Mouse (Mus musculus): Measurements from ENCODE around the gene Acot8. TPM values are rescaled to one million over a fixed set of nuclear protein-coding genes. Genes with fewer than 3 reads are reported as not detected.

Gene Acot8
- polyA plus RNA-seq, 1 experiment from 2014 or later = 17.0 TPM

- Histone ChIP-seq H3K4me1 (peaks cover 17% of the 10 kb centered on the region), H3K27ac (no peak overlapping the region), H3K9me3 (replicated peaks) (no peaks in the 10 kb centered on the region), H3K36me3 (ENCODE audit: poor library complexity, severe bottlenecking) (peaks cover 46% of the 10 kb centered on the region), H3K4me2 (no peak overlapping the region), H3K27me3 (no peaks in the 10 kb centered on the region), H3K4me3 (no peak overlapping the region), H3K9ac (no peak overlapping the region)
- 93% methylated on average over 15 of the region's 16 CpGs for WGBS
- no peak for ATAC-seq
Observed at GRCm38 (mm10) chr2:164827146-164827850, 22.6 kb upstream of the Acot8 start.

- Histone ChIP-seq H3K27me3 (no peaks in the 10 kb centered on the region), H3K27ac (no peak overlapping the region), H3K4me3 (no peak overlapping the region), H3K4me2 (no peak overlapping the region), H3K36me3 (ENCODE audit: poor library complexity, severe bottlenecking) (peaks cover 60% of the 10 kb centered on the region), H3K9me3 (replicated peaks) (no peaks in the 10 kb centered on the region), H3K9ac (no peak overlapping the region), H3K4me1 (peaks cover 20% of the 10 kb centered on the region)
- no peak for ATAC-seq
- 95% methylated on average over 17 of the region's 17 CpGs for WGBS
Observed at GRCm38 (mm10) chr2:164825521-164825920, 20.8 kb upstream of the Acot8 start.

- H3K36me3 ChIP-seq (ENCODE audit: poor library complexity, severe bottlenecking) = peaks cover 65% of the 10 kb centered on the region
- no peak overlapping the region for H3K27ac ChIP-seq
- peak overlapping the region; percentile 63 for H3K4me3 ChIP-seq
- WGBS = 95% methylated on average over 4 of the region's 4 CpGs
- H3K27me3 ChIP-seq = no peaks in the 10 kb centered on the region
- H3K4me1 ChIP-seq = peaks cover 20% of the 10 kb centered on the region
- no peak overlapping the region for H3K9ac ChIP-seq
- H3K9me3 ChIP-seq (replicated peaks) = no peaks in the 10 kb centered on the region
- peak overlapping the region; percentile 65; the same call in 1 of the 2 replicates for H3K4me2 ChIP-seq
- ATAC-seq = no peak
Observed at GRCm38 (mm10) chr2:164823969-164824368, 19.3 kb upstream of the Acot8 start.

GRCm38 (mm10) chr2:164823181-164823585 lies 18.5 kb upstream of the Acot8 start:
- Histone ChIP-seq H3K4me2 (peak overlapping the region; percentile 65), H3K9me3 (replicated peaks) (no peaks in the 10 kb centered on the region), H3K9ac (peak overlapping the region; percentile 76), H3K27ac (peak overlapping the region; percentile 84), H3K27me3 (no peaks in the 10 kb centered on the region), H3K36me3 (ENCODE audit: poor library complexity, severe bottlenecking) (peaks cover 59% of the 10 kb centered on the region), H3K4me3 (peak overlapping the region; percentile 63), H3K4me1 (peaks cover 20% of the 10 kb centered on the region)
- ATAC-seq = peak; percentile 67
- 2% methylated on average over 10 of the region's 10 CpGs for WGBS

GRCm38 (mm10) chr2:164822636-164823165 lies 18.0 kb upstream of the Acot8 start, which contains the start of gene Zswim1:
Zswim1 (plus strand) TSS chr2:164822686.
- Histone ChIP-seq H3K4me3 (peak within 1 kb of the TSS; percentile 63), H3K9ac (peak within 1 kb of the TSS; percentile 76), H3K4me2 (peak within 1 kb of the TSS; percentile 65), H3K36me3 (ENCODE audit: poor library complexity, severe bottlenecking) (peaks cover 54% of the 10 kb centered on the region), H3K4me1 (peaks cover 20% of the 10 kb centered on the region), H3K27me3 (no peaks in the 10 kb centered on the region), H3K9me3 (replicated peaks) (no peaks in the 10 kb centered on the region), H3K27ac (peak within 1 kb of the TSS; percentile 84)
- WGBS = 1% methylated on average over 32 of the region's 32 CpGs
- ATAC-seq = peak; percentile 99

- Histone ChIP-seq H3K9me3 (replicated peaks) (no peaks in the 10 kb centered on the region), H3K36me3 (ENCODE audit: poor library complexity, severe bottlenecking) (peaks cover 38% of the 10 kb centered on the region), H3K4me2 (no peak overlapping the region), H3K4me1 (peaks cover 20% of the 10 kb centered on the region), H3K27me3 (no peaks in the 10 kb centered on the region), H3K27ac (no peak overlapping the region), H3K4me3 (no peak overlapping the region), H3K9ac (no peak overlapping the region)
- ATAC-seq = no peak
- 88% methylated on average over 6 of the region's 6 CpGs for WGBS
Observed at GRCm38 (mm10) chr2:164821060-164821459, 16.4 kb upstream of the Acot8 start.

- Histone ChIP-seq H3K9ac (no peak overlapping the region), H3K9me3 (replicated peaks) (no peaks in the 10 kb centered on the region), H3K27me3 (no peaks in the 10 kb centered on the region), H3K4me1 (peaks cover 6% of the 10 kb centered on the region; the same call in 1 of the 2 replicates), H3K4me2 (no peak overlapping the region), H3K36me3 (ENCODE audit: poor library complexity, severe bottlenecking) (peaks cover 23% of the 10 kb centered on the region), H3K4me3 (no peak overlapping the region), H3K27ac (no peak overlapping the region)
- no peak for ATAC-seq
- WGBS = 85% methylated on average over 5 of the region's 5 CpGs
Observed at GRCm38 (mm10) chr2:164817703-164818102, 13.0 kb upstream of the Acot8 start.

GRCm38 (mm10) chr2:164817206-164817605 lies 12.5 kb upstream of the Acot8 start:
- peaks cover 3% of the 10 kb centered on the region; the same call in 1 of the 2 replicates for H3K4me1 ChIP-seq
- H3K9ac ChIP-seq = no peak overlapping the region
- 90% methylated on average over 6 of the region's 6 CpGs for WGBS
- no peak overlapping the region for H3K4me3 ChIP-seq
- no peaks in the 10 kb centered on the region for H3K27me3 ChIP-seq
- no peak overlapping the region for H3K27ac ChIP-seq
- no peak for ATAC-seq
- no peak overlapping the region for H3K4me2 ChIP-seq
- no peaks in the 10 kb centered on the region for H3K9me3 ChIP-seq (replicated peaks)
- H3K36me3 ChIP-seq (ENCODE audit: poor library complexity, severe bottlenecking) = peaks cover 23% of the 10 kb centered on the region

- H3K27me3 ChIP-seq = no peaks in the 10 kb centered on the region
- H3K4me3 ChIP-seq = no peak overlapping the region
- H3K9ac ChIP-seq = no peak overlapping the region
- WGBS = 91% methylated on average over 8 of the region's 8 CpGs
- no peak for ATAC-seq
- H3K27ac ChIP-seq = no peak overlapping the region
- no peaks in the 10 kb centered on the region for H3K9me3 ChIP-seq (replicated peaks)
- no peak overlapping the region for H3K4me2 ChIP-seq
- peaks cover 12% of the 10 kb centered on the region for H3K36me3 ChIP-seq (ENCODE audit: poor library complexity, severe bottlenecking)
- no peaks in the 10 kb centered on the region for H3K4me1 ChIP-seq
Observed at GRCm38 (mm10) chr2:164815821-164816220, 11.1 kb upstream of the Acot8 start.

- Histone ChIP-seq H3K27me3 (no peaks in the 10 kb centered on the region), H3K4me3 (no peak overlapping the region), H3K36me3 (ENCODE audit: poor library complexity, severe bottlenecking) (peaks cover 7% of the 10 kb centered on the region), H3K4me2 (no peak overlapping the region), H3K4me1 (no peaks in the 10 kb centered on the region), H3K9me3 (replicated peaks) (no peaks in the 10 kb centered on the region), H3K27ac (no peak overlapping the region), H3K9ac (no peak overlapping the region)
- ATAC-seq = no peak
- 89% methylated on average over 5 of the region's 5 CpGs for WGBS
Observed at GRCm38 (mm10) chr2:164815348-164815747, 10.7 kb upstream of the Acot8 start.

- no peak overlapping the region for H3K9ac ChIP-seq
- WGBS = 70% methylated on average over 2 of the region's 2 CpGs
- no peak for ATAC-seq
- no peaks in the 10 kb centered on the region for H3K27me3 ChIP-seq
- no peak overlapping the region for H3K4me2 ChIP-seq
- H3K9me3 ChIP-seq (replicated peaks) = no peaks in the 10 kb centered on the region
- H3K36me3 ChIP-seq (ENCODE audit: poor library complexity, severe bottlenecking) = peaks cover 10% of the 10 kb centered on the region
- H3K27ac ChIP-seq = no peak overlapping the region
- no peak overlapping the region for H3K4me3 ChIP-seq
- H3K4me1 ChIP-seq = no peaks in the 10 kb centered on the region
Observed at GRCm38 (mm10) chr2:164813557-164813956, 8.9 kb upstream of the Acot8 start.

GRCm38 (mm10) chr2:164806614-164807013 lies 1.9 kb upstream of the Acot8 start:
- Histone ChIP-seq H3K36me3 (ENCODE audit: poor library complexity, severe bottlenecking) (peaks cover 12% of the 10 kb centered on the region), H3K4me2 (no peak overlapping the region), H3K4me3 (no peak overlapping the region), H3K9me3 (replicated peaks) (no peaks in the 10 kb centered on the region), H3K27me3 (no peaks in the 10 kb centered on the region), H3K9ac (no peak overlapping the region), H3K4me1 (peaks cover 33% of the 10 kb centered on the region), H3K27ac (no peak overlapping the region)
- ATAC-seq = no peak
- 89% methylated on average over 7 of the region's 7 CpGs for WGBS
